Mouse (Mus musculus) stomach, embryonic 16.5 days (tissue): Measurements from ENCODE around the gene Hspbp1. TPM values are rescaled to one million over a fixed set of nuclear protein-coding genes. Genes with fewer than 3 reads are reported as not detected.

Experiments
- ATAC-seq: fragments of 200-750 bp; cut with Nextera tagmentation; 2 replicates; pipeline ENCODE4 v1.8.0; 2017; ENCODE audit warnings: moderate number of reproducible peaks, moderate TSS enrichment; ENCODE audit not compliant: insufficient read depth, low FRiP score
- H3K27ac ChIP-seq: fragments of 300-500 bp; sonication (generic); 2 replicates; pipeline ENCODE4 v1.5.1; 2014; ENCODE audit warnings: low read length
- H3K27me3 ChIP-seq: fragments of 300-500 bp; sonication (generic); 2 replicates; pipeline ENCODE4 v1.6.1; 2014; ENCODE audit warnings: low read length, control low read depth, mixed read lengths; ENCODE audit not compliant: control insufficient read depth, insufficient read depth
- H3K36me3 ChIP-seq: fragments of 300-500 bp; sonication (generic); 2 replicates; pipeline ENCODE4 v1.6.1; 2014; ENCODE audit warnings: low read length; ENCODE audit not compliant: control insufficient read depth, insufficient read depth
- H3K4me1 ChIP-seq: fragments of 300-500 bp; sonication (generic); 2 replicates; pipeline ENCODE4 v1.6.1; 2014; ENCODE audit warnings: low read length, control low read depth, mixed read lengths; ENCODE audit not compliant: control insufficient read depth, insufficient read depth
- H3K4me2 ChIP-seq: fragments of 300-500 bp; sonication (generic); 2 replicates; pipeline ENCODE4 v1.6.1; 2014; ENCODE audit warnings: low read depth, low read length, mixed read lengths
- H3K4me3 ChIP-seq: fragments of 300-500 bp; sonication (generic); replicated peaks from 2 replicates; pipeline ENCODE4 v1.5.1; 2014; ENCODE audit warnings: mild to moderate bottlenecking, low read length
- H3K9ac ChIP-seq: fragments of 300-500 bp; sonication (generic); 2 replicates; pipeline ENCODE4 v1.6.1; 2014; ENCODE audit warnings: low read length
- H3K9me3 ChIP-seq: fragments of 300-500 bp; sonication (generic); replicated peaks from 2 replicates; pipeline ENCODE4 v1.6.1; 2016; ENCODE audit warnings: low read length, control low read depth; ENCODE audit not compliant: control insufficient read depth
- WGBS: fragments of 180-500 bp; shearing (Covaris S2); extraction: QIAGEN DNeasy Blood & Tissue Kit; methylation state at CpG from one replicate; pipeline ENCODE4 v1.1.7; 2014; 5-methylcytosine and 5-hydroxymethylcytosine counted together
- polyA plus RNA-seq: library from polyadenylated mRNA; unstranded; fragments of >200 nt; fragmentation: Nextera tagmentation; extraction: Ambion mirVana; gene quantifications from 2 replicates; pipeline ENCODE4 v1.2.1, GENCODE M21; 2015

The Hspbp1 gene
- polyA plus RNA-seq, 1 experiment from 2014 or later, result 88.0 TPM

DNA sequence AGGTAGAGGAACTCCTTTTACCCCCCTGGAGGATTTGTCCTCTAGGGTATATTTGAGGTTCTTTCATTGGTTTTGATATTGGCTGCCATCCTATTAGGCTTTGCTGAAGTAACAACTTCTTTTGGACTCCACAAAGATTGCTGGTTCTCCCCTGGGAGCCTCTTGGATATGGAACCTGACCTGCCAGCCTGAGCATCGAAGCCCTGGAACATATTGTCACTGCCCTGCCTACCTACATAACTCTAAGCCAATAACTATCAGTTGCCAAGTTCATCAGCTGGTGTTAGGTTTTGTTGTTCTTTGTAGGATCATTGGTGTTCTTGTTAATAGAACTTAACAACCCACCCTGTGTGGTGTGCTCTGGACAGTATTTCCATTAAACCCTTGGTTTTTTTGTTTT lies 71.9 kb downstream of the Hspbp1 start:
- Histone ChIP-seq H3K27ac (no peak overlapping the region), H3K4me2 (no peak overlapping the region), H3K4me1 (no peaks in the 10 kb centered on the region), H3K36me3 (no peaks in the 10 kb centered on the region), H3K9ac (no peak overlapping the region), H3K4me3 (no peak overlapping the region), H3K9me3 (no peaks in the 10 kb centered on the region), H3K27me3 (no peaks in the 10 kb centered on the region)
- no peak for ATAC-seq
- WGBS, result 78% methylated on average over 1 of the region's 1 CpGs

DNA sequence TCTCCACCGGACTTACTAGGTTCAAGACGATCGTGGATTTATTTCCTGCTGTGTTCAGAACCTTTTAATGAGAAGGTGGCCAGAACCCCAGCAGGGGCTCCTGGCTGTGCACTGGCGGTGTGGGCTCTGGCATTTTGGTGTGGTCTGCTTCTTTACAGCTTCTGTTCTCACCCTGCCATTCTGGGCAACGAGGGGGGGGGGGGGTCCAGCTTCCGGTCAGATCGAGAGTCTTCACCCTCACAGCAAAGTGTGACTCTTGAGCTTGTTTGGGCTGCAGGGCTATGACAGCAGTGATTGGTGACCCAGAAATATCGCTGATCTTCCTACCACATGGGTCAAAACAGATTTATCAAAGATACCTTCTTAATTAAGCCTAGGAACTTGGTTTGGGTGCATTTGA lies 72.5 kb downstream of the Hspbp1 start:
- H3K4me1 ChIP-seq, result no peaks in the 10 kb centered on the region
- H3K9me3 ChIP-seq, result no peaks in the 10 kb centered on the region
- H3K4me3 ChIP-seq, result no peak overlapping the region
- WGBS, result 56% methylated on average over 8 of the region's 8 CpGs
- no peaks in the 10 kb centered on the region for H3K36me3 ChIP-seq
- no peak for ATAC-seq
- H3K27ac ChIP-seq, result no peak overlapping the region
- H3K4me2 ChIP-seq, result no peak overlapping the region
- no peak overlapping the region for H3K9ac ChIP-seq
- H3K27me3 ChIP-seq, result no peaks in the 10 kb centered on the region

- Histone ChIP-seq H3K9me3 (no peaks in the 10 kb centered on the region), H3K27ac (no peak overlapping the region), H3K27me3 (no peaks in the 10 kb centered on the region), H3K36me3 (no peaks in the 10 kb centered on the region), H3K4me2 (no peak overlapping the region), H3K4me1 (no peaks in the 10 kb centered on the region), H3K4me3 (no peak overlapping the region), H3K9ac (no peak overlapping the region)
- no peak for ATAC-seq
- WGBS, result 78% methylated on average over 12 of the region's 12 CpGs
Observed at GRCm38 (mm10) chr7:4611921-4612341, 72.9 kb downstream of the Hspbp1 start.

GRCm38 (mm10) chr7:4611511-4611910 lies 73.4 kb downstream of the Hspbp1 start:
- no peak for ATAC-seq
- Histone ChIP-seq H3K27me3 (no peaks in the 10 kb centered on the region), H3K36me3 (no peaks in the 10 kb centered on the region), H3K4me2 (no peak overlapping the region), H3K4me1 (no peaks in the 10 kb centered on the region), H3K27ac (no peak overlapping the region), H3K4me3 (no peak overlapping the region), H3K9me3 (no peaks in the 10 kb centered on the region), H3K9ac (no peak overlapping the region)
- WGBS, result 82% methylated on average over 12 of the region's 12 CpGs

Other genes with a start within 250 kb of the Hspbp1 start
- 28.1 and 32.8 TPM in 2 replicates for gene Rdh13, start 239.4 kb downstream of the Hspbp1 start, polyA plus RNA-seq
- 12.1 and 15.0 TPM in 2 replicates for gene Eps8l1, start 224.4 kb downstream of the Hspbp1 start, polyA plus RNA-seq
- 20.3 and 22.3 TPM in 2 replicates for gene Ppp1r12c, start 183.4 kb downstream of the Hspbp1 start, polyA plus RNA-seq
- gene Tnnt1, start 168.7 kb downstream of the Hspbp1 start, polyA plus RNA-seq, result 26.7 and 111 TPM in 2 replicates
- gene Tnni3, start 160.8 kb downstream of the Hspbp1 start, polyA plus RNA-seq, result 5.1 and 7.4 TPM in 2 replicates
- gene Dnaaf3, start 152.6 kb downstream of the Hspbp1 start, polyA plus RNA-seq, result 2.2 TPM in 2 replicates
- 8.5 TPM in 2 replicates for gene Syt5, start 137.5 kb downstream of the Hspbp1 start, polyA plus RNA-seq
- 0.92 and 1.0 TPM in 2 replicates for gene Ptprh, start 81.0 kb downstream of the Hspbp1 start, polyA plus RNA-seq
- gene Tmem86b, start 53.6 kb downstream of the Hspbp1 start, polyA plus RNA-seq, result 2.3 and 3.4 TPM in 2 replicates
- 2.8 and 3.8 TPM in 2 replicates for gene Ppp6r1, start 26.0 kb downstream of the Hspbp1 start, polyA plus RNA-seq
- gene Brsk1, start 5.5 kb upstream of the Hspbp1 start, polyA plus RNA-seq, result 0.86 and 0.88 TPM in 2 replicates
- gene Tmem150b, start 40.2 kb upstream of the Hspbp1 start, polyA plus RNA-seq, result 0.76 and 0.90 TPM in 2 replicates
- 59.6 and 64.3 TPM in 2 replicates for gene Kmt5c, start 55.0 kb upstream of the Hspbp1 start, polyA plus RNA-seq
- 61.4 and 70.0 TPM in 2 replicates for gene Cox6b2, start 68.0 kb upstream of the Hspbp1 start, polyA plus RNA-seq
- not detected in 2 replicates for gene Fam71e2, start 86.2 kb upstream of the Hspbp1 start, polyA plus RNA-seq
- gene Il11, start 97.8 kb upstream of the Hspbp1 start, polyA plus RNA-seq, result 0.22 and 0.26 TPM in 2 replicates
- 0.72 and 0.79 TPM in 2 replicates for gene Tmem190, start 97.9 kb upstream of the Hspbp1 start, polyA plus RNA-seq
- gene Tmem238, start 104.6 kb upstream of the Hspbp1 start, polyA plus RNA-seq, result 21.2 and 21.7 TPM in 2 replicates
- 255 and 322 TPM in 2 replicates for gene Rpl28, start 107.8 kb upstream of the Hspbp1 start, polyA plus RNA-seq
- 204 and 212 TPM in 2 replicates for gene Ube2s, start 127.5 kb upstream of the Hspbp1 start, polyA plus RNA-seq
- gene Shisa7, start 159.6 kb upstream of the Hspbp1 start, polyA plus RNA-seq, result 0.26 and 0.49 TPM in 2 replicates
- 16.7 and 17.6 TPM in 2 replicates for gene Isoc2b, start 185.2 kb upstream of the Hspbp1 start, polyA plus RNA-seq
- 1.1 and 1.5 TPM in 2 replicates for gene Isoc2a, start 192.1 kb upstream of the Hspbp1 start, polyA plus RNA-seq
- gene Gm36210, start 221.4 kb upstream of the Hspbp1 start, polyA plus RNA-seq, result 0.10 TPM in 1 of 2 replicates, not detected in the other
- 2.1 and 2.3 TPM in 2 replicates for gene Zfp628, start 230.1 kb upstream of the Hspbp1 start, polyA plus RNA-seq
- 3.0 and 4.0 TPM in 2 replicates for gene Nat14, start 237.0 kb upstream of the Hspbp1 start, polyA plus RNA-seq
- gene Ssc5d, start 240.7 kb upstream of the Hspbp1 start, polyA plus RNA-seq, result 3.4 and 3.5 TPM in 2 replicates